In the genomic region with DNA sequence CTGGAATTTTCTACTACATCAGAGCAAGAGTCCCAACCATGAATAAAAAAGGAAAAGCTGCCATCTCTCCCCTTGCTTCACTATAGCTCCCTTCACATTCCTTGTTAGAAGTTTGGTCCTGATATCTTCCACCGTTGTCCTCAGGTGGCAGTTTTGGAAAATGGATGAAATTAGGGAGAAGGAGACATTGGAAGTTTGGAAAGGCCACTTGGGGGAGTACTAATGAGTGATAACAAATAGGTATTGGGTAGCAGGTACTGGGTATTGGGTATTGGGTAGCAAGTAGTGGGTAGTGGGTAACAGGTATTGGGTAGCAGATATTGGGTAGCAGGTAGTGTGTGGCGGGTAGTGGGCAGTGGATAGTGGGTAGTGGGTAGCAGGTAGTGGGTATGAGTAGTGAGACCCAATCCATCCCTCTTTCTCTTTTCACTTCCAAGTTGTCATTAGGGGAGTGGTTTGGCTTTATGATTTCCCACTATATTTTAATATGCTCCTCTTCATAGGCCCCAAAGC, we compare ENCODE assay signal across 20 mouse cellular contexts.
DNase-seq lines count a peak whose midpoint lies in the region; ATAC-seq lines count a peak whose summit lies in the region.
"Had no signal": no experiment of that assay in that cellular context is flagged by ENCODE, and none has a peak within 500 bp of the region (broad histone marks: within the 10 kb centered on the region; RNA-seq: fewer than 3 reads in every experiment).

No protein-coding gene starts in this region.

- no peak overlapping the region for H3K4me3 ChIP-seq in hindbrain, embryonic 13.5 days
- no peak overlapping the region for H3K4me3 ChIP-seq in hindbrain, embryonic 16.5 days (ENCODE audit: low read length)
- no peak overlapping the region for H3K4me3 ChIP-seq in forebrain, embryonic 12.5 days (replicated peaks)
- H3K4me3 ChIP-seq in forebrain, embryonic 15.5 days = no peak overlapping the region
- no peak overlapping the region for H3K4me3 ChIP-seq in midbrain, embryonic 16.5 days (ENCODE audit: low read depth, low read length)
- H3K4me3 ChIP-seq in kidney, embryonic 16.5 days (ENCODE audit: low read length) = no peak overlapping the region
- H3K4me3 ChIP-seq: gastrocnemius, adult 2 months; heart, embryonic 15.5 days; limb, embryonic 12.5 days; liver, embryonic 12.5 days had no signal

- H3K27ac ChIP-seq in hindbrain, embryonic 13.5 days = no peak overlapping the region
- H3K27ac ChIP-seq in hindbrain, embryonic 16.5 days (ENCODE audit: low read depth, low read length) = no peak overlapping the region
- H3K27ac ChIP-seq in forebrain, embryonic 12.5 days = no peak overlapping the region
- no peak overlapping the region for H3K27ac ChIP-seq in forebrain, embryonic 15.5 days (replicated peaks)
- H3K27ac ChIP-seq in midbrain, embryonic 16.5 days (ENCODE audit: low read length) = no peak overlapping the region
- H3K27ac ChIP-seq in kidney, embryonic 16.5 days (ENCODE audit: low read length) = no peak overlapping the region
- H3K27ac ChIP-seq: gastrocnemius, adult 2 months; heart, embryonic 15.5 days; limb, embryonic 12.5 days; liver, embryonic 12.5 days; stomach, postnatal 0 days had no signal

- H3K27me3 ChIP-seq in hindbrain, embryonic 13.5 days = no peaks in the 10 kb centered on the region
- no peaks in the 10 kb centered on the region for H3K27me3 ChIP-seq in hindbrain, embryonic 16.5 days (replicated peaks; ENCODE audit: control insufficient read depth, insufficient read depth, low read length)
- no peaks in the 10 kb centered on the region for H3K27me3 ChIP-seq in forebrain, embryonic 12.5 days
- H3K27me3 ChIP-seq in forebrain, embryonic 15.5 days = no peaks in the 10 kb centered on the region
- no peaks in the 10 kb centered on the region for H3K27me3 ChIP-seq in midbrain, embryonic 16.5 days (ENCODE audit: control insufficient read depth, insufficient read depth, low read depth, low read length)
- H3K27me3 ChIP-seq in kidney, embryonic 16.5 days (ENCODE audit: insufficient read depth, low read length) = no peaks in the 10 kb centered on the region
- H3K27me3 ChIP-seq: CH12.LX; heart, embryonic 15.5 days; limb, embryonic 12.5 days; liver, embryonic 12.5 days; Patski had no signal

- DNase-seq in adrenal gland, adult 2 months = no peak
- DNase-seq: cerebellum, adult 11-12 months; gastrocnemius, adult 2 months; heart, postnatal 36 days; thymus, adult 2 months; thymus, postnatal 4 days had no signal

- H3K9ac ChIP-seq in hindbrain, embryonic 13.5 days = no peak overlapping the region
- H3K9ac ChIP-seq in hindbrain, embryonic 16.5 days (ENCODE audit: low read depth, low read length) = no peak overlapping the region
- H3K9ac ChIP-seq in forebrain, embryonic 12.5 days = no peak overlapping the region
- no peak overlapping the region for H3K9ac ChIP-seq in forebrain, embryonic 15.5 days (replicated peaks)
- no peak overlapping the region for H3K9ac ChIP-seq in midbrain, embryonic 16.5 days (ENCODE audit: low read depth, low read length)
- H3K9ac ChIP-seq in kidney, embryonic 16.5 days (replicated peaks; ENCODE audit: low read length) = no peak overlapping the region
- H3K9ac ChIP-seq: heart, embryonic 15.5 days; limb, embryonic 12.5 days; liver, embryonic 12.5 days had no signal

- no peaks in the 10 kb centered on the region for H3K36me3 ChIP-seq in hindbrain, embryonic 13.5 days
- H3K36me3 ChIP-seq in hindbrain, embryonic 16.5 days (ENCODE audit: control insufficient read depth, insufficient read depth, low read length) = no peaks in the 10 kb centered on the region
- no peaks in the 10 kb centered on the region for H3K36me3 ChIP-seq in forebrain, embryonic 12.5 days (replicated peaks)
- H3K36me3 ChIP-seq in forebrain, embryonic 15.5 days = no peaks in the 10 kb centered on the region
- H3K36me3 ChIP-seq in midbrain, embryonic 16.5 days (ENCODE audit: control insufficient read depth, insufficient read depth, low read length) = no peaks in the 10 kb centered on the region
- H3K36me3 ChIP-seq in kidney, embryonic 16.5 days (ENCODE audit: insufficient read depth, low read length) = no peaks in the 10 kb centered on the region
- H3K36me3 ChIP-seq: G1E; heart, embryonic 15.5 days; limb, embryonic 12.5 days; liver, embryonic 12.5 days had no signal

- no peaks in the 10 kb centered on the region for H3K4me1 ChIP-seq in hindbrain, embryonic 13.5 days (replicated peaks)
- no peaks in the 10 kb centered on the region for H3K4me1 ChIP-seq in hindbrain, embryonic 16.5 days (ENCODE audit: control insufficient read depth, insufficient read depth, low read depth, low read length)
- no peaks in the 10 kb centered on the region for H3K4me1 ChIP-seq in forebrain, embryonic 12.5 days
- H3K4me1 ChIP-seq in forebrain, embryonic 15.5 days = no peaks in the 10 kb centered on the region
- H3K4me1 ChIP-seq in midbrain, embryonic 16.5 days (ENCODE audit: control insufficient read depth, insufficient read depth, low read length) = no peaks in the 10 kb centered on the region
- no peaks in the 10 kb centered on the region for H3K4me1 ChIP-seq in kidney, embryonic 16.5 days (ENCODE audit: insufficient read depth, low read length)
- H3K4me1 ChIP-seq: heart, embryonic 15.5 days; limb, embryonic 12.5 days; liver, embryonic 12.5 days had no signal

- WGBS in hindbrain, embryonic 13.5 days = 76% methylated on average over 2 of the region's 2 CpGs
- 79% methylated on average over 2 of the region's 2 CpGs for WGBS in hindbrain, embryonic 16.5 days
- WGBS in forebrain, embryonic 12.5 days = 75% methylated on average over 2 of the region's 2 CpGs
- WGBS in forebrain, embryonic 15.5 days = 80% methylated on average over 2 of the region's 2 CpGs
- 69% methylated on average over 2 of the region's 2 CpGs for WGBS in midbrain, embryonic 16.5 days
- WGBS in kidney, embryonic 16.5 days = 73% methylated on average over 2 of the region's 2 CpGs

- no peaks in the 10 kb centered on the region for H3K9me3 ChIP-seq in hindbrain, embryonic 13.5 days
- H3K9me3 ChIP-seq in hindbrain, embryonic 16.5 days (ENCODE audit: control insufficient read depth, low read length) = no peaks in the 10 kb centered on the region
- H3K9me3 ChIP-seq in forebrain, embryonic 12.5 days = no peaks in the 10 kb centered on the region
- H3K9me3 ChIP-seq in forebrain, embryonic 15.5 days = no peaks in the 10 kb centered on the region
- 0 out of 2 replicates have a peak, but pooled peaks cover 2% of the 10 kb centered on the region for H3K9me3 ChIP-seq in midbrain, embryonic 16.5 days (replicated peaks; ENCODE audit: control insufficient read depth, low read length, poor library complexity, severe bottlenecking)
- no peaks in the 10 kb centered on the region for H3K9me3 ChIP-seq in kidney, embryonic 16.5 days (ENCODE audit: low read length)
- H3K9me3 ChIP-seq: G1E; heart, embryonic 15.5 days; limb, embryonic 12.5 days; liver, embryonic 12.5 days had no signal

- ATAC-seq in hindbrain, embryonic 13.5 days (ENCODE audit: low FRiP score) = peak; percentile 57; the same call in 1 of the 2 replicates
- no peak for ATAC-seq in hindbrain, embryonic 16.5 days
- ATAC-seq in forebrain, embryonic 12.5 days (ENCODE audit: low FRiP score) = peak; percentile 61; the same call in 1 of the 2 replicates
- ATAC-seq in forebrain, embryonic 15.5 days (replicated peaks) = peak; percentile 63; the same call in 1 of the 2 replicates
- peak; percentile 49; the same call in 1 of the 2 replicates for ATAC-seq in midbrain, embryonic 16.5 days
- ATAC-seq in kidney, embryonic 16.5 days (ENCODE audit: low FRiP score, low TSS enrichment) = no peak
- ATAC-seq in CD4-positive, CD25-positive, alpha-beta regulatory T cell, adult 4 months = no peak
- ATAC-seq: liver, embryonic 12.5 days had no signal

- no peak overlapping the region for H3K4me2 ChIP-seq in hindbrain, embryonic 13.5 days
- no peak overlapping the region for H3K4me2 ChIP-seq in hindbrain, embryonic 16.5 days (ENCODE audit: low read length)
- no peak overlapping the region for H3K4me2 ChIP-seq in forebrain, embryonic 12.5 days
- H3K4me2 ChIP-seq in forebrain, embryonic 15.5 days (replicated peaks) = no peak overlapping the region
- H3K4me2 ChIP-seq in midbrain, embryonic 16.5 days (ENCODE audit: low read length) = no peak overlapping the region
- H3K4me2 ChIP-seq in kidney, embryonic 16.5 days (replicated peaks; ENCODE audit: low read depth, low read length) = no peak overlapping the region
- H3K4me2 ChIP-seq: heart, embryonic 15.5 days; limb, embryonic 12.5 days; liver, embryonic 12.5 days had no signal

Comparison
In these comparisons a context has a peak if more than half of its experiments do, and no peak if none do; other contexts are left out.
1. ATAC-seq: peak in hindbrain, embryonic 13.5 days (single experiment), forebrain, embryonic 12.5 days (single experiment), forebrain, embryonic 15.5 days (single experiment) and midbrain, embryonic 16.5 days (single experiment); none in hindbrain, embryonic 16.5 days (single experiment), kidney, embryonic 16.5 days (single experiment) and CD4-positive, CD25-positive, alpha-beta regulatory T cell, adult 4 months (single experiment).